11 mouse cellular contexts compared by ENCODE assay signal in genomic region chr17:12170791-12171497, GRCm38 (mm10). TPM values are rescaled to one million over a fixed set of nuclear protein-coding genes. Genes with fewer than 3 reads are reported as not detected.
DNase-seq lines count a peak whose midpoint lies in the region; ATAC-seq lines count a peak whose summit lies in the region.
"Had no signal": no experiment of that assay in that cellular context is flagged by ENCODE, and none has a peak within 500 bp of the region (broad histone marks: within the 10 kb centered on the region; RNA-seq: fewer than 3 reads in every experiment).

No protein-coding gene starts in this region.

- WGBS in kidney, embryonic 14.5 days, result 52% methylated on average over 7 of the region's 7 CpGs
- 34% methylated on average over 7 of the region's 7 CpGs for WGBS in liver, embryonic 15.5 days (ENCODE audit: insufficient replicate concordance)
- WGBS in hindbrain, embryonic 14.5 days, result 75% methylated on average over 7 of the region's 7 CpGs

- H3K4me3 ChIP-seq in kidney, embryonic 14.5 days (ENCODE audit: low read length), result no peak overlapping the region
- H3K4me3 ChIP-seq in liver, embryonic 15.5 days (replicated peaks), result no peak overlapping the region
- H3K4me3 ChIP-seq in hindbrain, embryonic 14.5 days (replicated peaks; ENCODE audit: low read length), result no peak overlapping the region
- H3K4me3 ChIP-seq: limb, embryonic 13.5 days had no signal

- no peaks in the 10 kb centered on the region for H3K27me3 ChIP-seq in kidney, embryonic 14.5 days (ENCODE audit: control insufficient read depth, insufficient read depth, low read length)
- H3K27me3 ChIP-seq in liver, embryonic 15.5 days, result no peaks in the 10 kb centered on the region
- no peaks in the 10 kb centered on the region for H3K27me3 ChIP-seq in splenic B cell, adult 2 months (ENCODE audit: control insufficient read depth, insufficient read depth, low read length, poor library complexity, severe bottlenecking)
- H3K27me3 ChIP-seq in hindbrain, embryonic 14.5 days (ENCODE audit: control insufficient read depth, insufficient read depth, low read length), result no peaks in the 10 kb centered on the region
- H3K27me3 ChIP-seq: limb, embryonic 13.5 days had no signal

- H3K36me3 ChIP-seq in kidney, embryonic 14.5 days (ENCODE audit: control insufficient read depth, insufficient read depth, low read length), result 0 out of 2 replicates have a peak, but pooled peaks cover 3% of the 10 kb centered on the region
- peaks cover 33% of the 10 kb centered on the region for H3K36me3 ChIP-seq in liver, embryonic 15.5 days (replicated peaks)
- no peaks in the 10 kb centered on the region for H3K36me3 ChIP-seq in splenic B cell, adult 2 months (ENCODE audit: control insufficient read depth, insufficient read depth, low read length, poor library complexity, severe bottlenecking)
- 0 out of 2 replicates have a peak, but pooled peaks cover 7% of the 10 kb centered on the region for H3K36me3 ChIP-seq in hindbrain, embryonic 14.5 days (replicated peaks; ENCODE audit: control insufficient read depth, insufficient read depth)

- intact Hi-C loops in heart, postnatal 10 days (cut with DNase I), result loop anchor here (5.0 kb wide), 1 partner anchor 36 kb away; no protein-coding TSS in a partner anchor

- peaks cover 23% of the 10 kb centered on the region for H3K4me1 ChIP-seq in kidney, embryonic 14.5 days (ENCODE audit: control insufficient read depth, insufficient read depth, low read length)
- H3K4me1 ChIP-seq in liver, embryonic 15.5 days (replicated peaks), result peaks cover 62% of the 10 kb centered on the region
- peaks cover 18% of the 10 kb centered on the region for H3K4me1 ChIP-seq in hindbrain, embryonic 14.5 days (replicated peaks; ENCODE audit: control insufficient read depth, insufficient read depth, low read length)

- no peak overlapping the region for H3K4me2 ChIP-seq in kidney, embryonic 14.5 days (replicated peaks; ENCODE audit: low read depth, low read length)
- H3K4me2 ChIP-seq in liver, embryonic 15.5 days, result no peak overlapping the region
- no peak overlapping the region for H3K4me2 ChIP-seq in hindbrain, embryonic 14.5 days (replicated peaks)
- H3K4me2 ChIP-seq: limb, embryonic 13.5 days had no signal

- H3K27ac ChIP-seq in kidney, embryonic 14.5 days (ENCODE audit: low read depth, low read length), result no peak overlapping the region
- peak overlapping the region; percentile 58 for H3K27ac ChIP-seq in liver, embryonic 15.5 days (replicated peaks)
- no peak overlapping the region for H3K27ac ChIP-seq in hindbrain, embryonic 14.5 days
- H3K27ac ChIP-seq: limb, embryonic 13.5 days had no signal

- no peak overlapping the region for H3K9ac ChIP-seq in kidney, embryonic 14.5 days (ENCODE audit: low read depth, low read length)
- H3K9ac ChIP-seq in liver, embryonic 15.5 days, result no peak overlapping the region
- no peak overlapping the region for H3K9ac ChIP-seq in hindbrain, embryonic 14.5 days
- H3K9ac ChIP-seq: limb, embryonic 13.5 days had no signal

- H3K9me3 ChIP-seq in kidney, embryonic 14.5 days (ENCODE audit: control insufficient read depth, low read length), result no peaks in the 10 kb centered on the region
- H3K9me3 ChIP-seq in liver, embryonic 15.5 days (replicated peaks), result no peaks in the 10 kb centered on the region
- no peaks in the 10 kb centered on the region for H3K9me3 ChIP-seq in hindbrain, embryonic 14.5 days (ENCODE audit: control insufficient read depth, low read length)
- H3K9me3 ChIP-seq: G1E; limb, embryonic 13.5 days had no signal

- peak; percentile 41 for DNase-seq in kidney, adult 18-20 months
- peak; percentile 72 to 79 for DNase-seq in heart, postnatal 10 days
- DNase-seq in splenic B cell, adult 2 months (ENCODE audit: low read depth, low spot score), result peak; percentile 83
- DNase-seq in spleen, postnatal 36 days (ENCODE audit: low spot score in 2 of 2), result no peak
- DNase-seq in right cerebral cortex, adult 18-20 months, result no peak
- DNase-seq in hindbrain, embryonic 14.5 days (ENCODE audit: low spot score), result no peak
- DNase-seq: cerebellum, adult 9-10 months had no signal

- no peak for ATAC-seq in kidney, embryonic 14.5 days (ENCODE audit: low FRiP score, low TSS enrichment)
- no peak for ATAC-seq in liver, embryonic 15.5 days (ENCODE audit: insufficient read depth)
- ATAC-seq in hindbrain, embryonic 14.5 days (ENCODE audit: low FRiP score), result no peak

RNA-seq across cellular contexts. Expression of gene Agpat4, which starts 52.4 kb away (rescaled TPM):
- polyA plus RNA-seq in kidney, embryonic 14.5 days (2014; fragmentation: Nextera tagmentation; extraction: Ambion mirVana), result 20.9 and 26.5 TPM in 2 replicates
- total RNA-seq in heart, postnatal 10 days (2021), result 10 to 100 TPM in 1 of 2 experiments, 1 to 10 TPM in 1; 8.4 to 10.2 TPM
- polyA plus RNA-seq in liver, embryonic 15.5 days (2015; fragmentation: Nextera tagmentation; extraction: Ambion mirVana), result 25.7 and 25.8 TPM in 2 replicates
- polyA plus RNA-seq in hindbrain, embryonic 14.5 days (2014; fragmentation: Nextera tagmentation; extraction: Ambion mirVana), result 36.1 and 38.2 TPM in 2 replicates

Comparison
In these comparisons a context has a peak if more than half of its experiments do, and no peak if none do; other contexts are left out.
1. DNase-seq: peak in kidney, adult 18-20 months (single experiment), heart, postnatal 10 days (2 of 2) and splenic B cell, adult 2 months (single experiment); none in spleen, postnatal 36 days (0 of 2), right cerebral cortex, adult 18-20 months (single experiment) and hindbrain, embryonic 14.5 days (single experiment).